Mouse (Mus musculus): ENCODE results near the gene Med27.
"Not testable (repeated sequence)": the region's sequence is repeated elsewhere in the genome, so short reads cannot be mapped to it uniquely, and the experiment has no call there.

The Med27 gene

DNA sequence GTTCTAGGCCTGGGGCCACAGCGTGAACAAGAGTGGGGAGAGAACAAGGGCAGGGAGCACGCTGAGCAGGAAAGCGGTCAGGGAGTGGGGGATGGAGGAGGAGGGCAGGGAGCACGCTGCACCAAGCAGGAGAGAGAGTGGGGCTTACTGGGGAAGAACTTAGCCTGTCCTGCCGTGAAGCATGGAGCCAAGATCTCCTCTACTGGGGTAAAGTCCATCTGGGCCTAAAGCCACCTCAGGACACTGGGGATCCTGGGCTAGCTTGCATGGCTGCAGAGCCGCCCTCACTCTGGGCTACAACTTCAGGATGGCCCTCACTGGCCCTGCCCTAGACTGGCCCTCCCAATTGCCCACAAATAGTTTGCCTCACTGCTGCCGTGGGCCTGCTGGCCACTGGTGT lies 174.9 kb downstream of the Med27 start:
- no peak for DNase-seq (ENCODE audit: low spot score)

DNA sequence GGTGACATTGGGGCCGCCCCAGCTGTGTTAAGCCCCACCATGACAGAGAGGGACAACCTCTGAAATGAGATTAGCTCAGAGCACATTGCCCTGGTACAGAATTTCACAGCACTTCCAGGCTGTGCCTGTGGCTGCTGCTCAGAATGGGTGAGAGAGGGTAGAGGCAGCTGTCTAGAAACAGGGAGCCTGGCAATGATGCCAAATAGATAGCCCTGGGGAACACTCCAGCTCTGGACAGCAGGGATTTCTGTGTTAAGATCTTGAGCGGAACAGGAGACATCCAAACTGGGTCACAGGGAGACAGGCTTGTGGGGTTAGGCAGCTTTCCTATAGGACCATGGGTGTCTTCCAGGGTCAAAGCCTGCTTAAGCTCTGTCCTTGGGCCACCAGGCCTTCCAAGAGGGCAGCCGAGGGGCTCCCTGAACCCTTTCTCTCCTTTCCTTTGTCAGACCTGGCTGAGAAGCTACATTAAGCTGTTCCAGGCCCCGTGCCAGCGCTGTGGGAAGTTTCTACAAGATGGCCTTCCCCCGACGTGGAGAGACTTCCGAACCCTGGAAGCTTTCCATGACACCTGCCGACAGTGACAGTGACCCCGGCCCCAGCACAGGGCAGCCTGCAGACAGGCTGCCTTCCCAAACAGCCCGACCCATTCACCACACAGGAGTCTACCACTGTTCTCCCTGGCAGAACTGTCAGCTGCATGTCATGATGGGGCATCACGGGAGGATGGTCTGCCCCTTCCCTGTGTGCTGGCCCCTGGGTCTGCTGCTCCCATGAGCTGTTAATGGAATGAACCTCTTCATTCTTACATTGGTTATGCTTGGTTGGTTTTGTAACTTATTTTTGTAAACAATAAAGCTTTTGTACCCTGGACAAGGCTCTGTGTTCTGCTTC lies 177.5 kb downstream of the Med27 start:
- DNase-seq (ENCODE audit: low spot score) = no peak

DNA sequence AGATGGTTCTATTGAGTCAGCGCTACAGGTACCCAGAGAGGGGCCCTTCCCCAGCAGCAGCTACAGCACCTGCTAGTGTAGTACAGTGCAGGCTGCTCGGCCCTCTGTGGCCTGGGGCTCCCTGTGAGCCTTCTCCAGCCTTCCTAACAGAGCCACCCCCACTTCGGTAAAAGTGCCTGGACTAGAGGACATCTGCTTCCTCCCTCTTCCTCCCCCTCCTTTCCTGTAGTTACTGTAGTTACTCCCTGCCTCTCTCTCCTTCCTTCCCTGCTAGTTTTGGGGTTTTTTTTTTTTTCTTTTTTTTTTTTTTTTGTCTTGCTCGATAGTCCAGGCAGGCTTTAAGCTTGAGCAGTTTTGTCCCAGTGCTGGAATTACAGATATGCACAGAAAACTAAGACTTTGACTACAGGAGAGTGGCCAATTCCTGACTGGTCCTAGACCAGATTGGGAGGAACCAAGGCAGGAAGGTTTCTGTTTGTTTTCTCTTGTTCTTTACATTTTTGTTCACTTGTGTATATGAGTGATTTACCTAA lies 178.7 kb downstream of the Med27 start:
- DNase-seq (ENCODE audit: low spot score) = no peak

DNA sequence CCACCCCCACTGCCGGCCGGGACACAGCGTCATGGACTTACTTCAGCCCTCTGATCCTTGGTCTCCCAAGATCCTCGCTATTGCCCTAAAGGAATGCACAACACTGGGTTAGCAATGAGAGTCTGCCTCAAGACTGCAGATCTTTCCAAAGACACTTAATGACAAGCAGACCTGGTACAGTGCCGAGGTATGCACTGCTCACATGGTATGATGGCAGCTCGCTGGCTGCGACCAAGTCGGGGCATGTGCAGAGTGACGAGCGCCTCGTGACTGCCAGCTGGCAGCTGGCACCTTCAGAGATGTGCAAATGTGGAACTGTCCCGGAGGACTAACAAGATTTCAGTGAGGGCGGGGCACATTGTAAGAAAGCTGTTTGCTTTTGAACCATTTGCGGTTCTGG lies 179.6 kb downstream of the Med27 start:
- DNase-seq (ENCODE audit: low spot score) = no peak

DNA sequence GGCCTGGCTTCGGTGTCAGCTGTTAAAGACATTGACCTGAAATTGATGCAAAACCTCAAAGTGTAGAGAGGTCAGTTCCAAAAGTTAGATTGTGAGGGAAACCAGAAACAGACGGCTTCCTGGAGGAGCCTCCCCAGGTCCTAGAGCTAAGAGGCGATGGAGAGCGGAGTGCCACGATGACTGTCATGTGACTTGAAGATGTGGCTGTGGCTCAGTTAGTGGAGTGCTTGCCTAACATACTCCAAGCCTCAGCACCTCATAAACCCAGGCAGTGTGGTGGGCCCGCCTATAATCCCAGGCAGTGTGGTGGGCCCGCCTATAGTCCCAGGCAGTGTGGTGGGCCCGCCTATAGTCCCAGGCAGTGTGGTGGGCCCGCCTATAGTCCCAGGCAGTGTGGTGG lies 180.9 kb downstream of the Med27 start:
- DNase-seq (ENCODE audit: low spot score) = not testable (repeated sequence)

DNA sequence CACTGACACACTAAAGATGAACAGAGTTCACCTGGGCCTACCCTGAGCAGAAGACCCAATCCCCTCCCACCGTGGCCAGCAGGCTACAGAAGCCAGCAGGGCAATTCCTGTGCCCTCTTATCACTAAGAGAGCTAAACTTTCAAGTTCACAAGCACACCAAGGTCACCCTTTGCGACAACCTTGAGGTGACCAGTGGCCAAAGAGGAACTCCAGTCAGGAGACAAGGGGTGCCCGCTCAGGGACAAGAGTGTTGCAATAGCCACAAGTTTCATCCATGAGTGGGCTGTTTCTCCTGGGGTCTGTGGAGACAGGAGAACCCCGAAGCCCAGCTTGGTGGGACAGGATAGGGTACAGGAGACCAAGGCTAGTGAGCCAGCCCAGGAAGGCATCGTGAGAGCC lies 182.2 kb downstream of the Med27 start:
- DNase-seq (ENCODE audit: low spot score) = no peak

DNA sequence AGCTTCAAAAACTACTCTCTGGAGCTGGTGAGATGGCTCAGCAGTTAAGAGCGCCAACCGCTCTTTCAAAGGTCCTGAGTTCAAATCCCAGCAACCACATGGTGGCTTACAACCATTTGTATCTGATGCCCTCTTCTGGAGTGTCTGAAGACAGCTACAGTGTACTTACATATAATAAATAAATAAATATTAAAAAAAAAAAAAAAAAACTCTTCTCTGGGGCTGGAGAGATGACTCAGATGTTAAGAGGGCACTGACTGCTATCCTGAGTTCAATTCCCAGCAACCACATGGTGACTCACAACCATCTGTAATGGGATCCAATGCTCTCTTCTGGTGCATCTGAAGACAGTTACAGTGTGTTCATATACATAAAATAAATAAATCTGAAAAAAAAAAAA lies 183.2 kb downstream of the Med27 start:
- DNase-seq (ENCODE audit: low spot score) = not testable (repeated sequence)

DNA sequence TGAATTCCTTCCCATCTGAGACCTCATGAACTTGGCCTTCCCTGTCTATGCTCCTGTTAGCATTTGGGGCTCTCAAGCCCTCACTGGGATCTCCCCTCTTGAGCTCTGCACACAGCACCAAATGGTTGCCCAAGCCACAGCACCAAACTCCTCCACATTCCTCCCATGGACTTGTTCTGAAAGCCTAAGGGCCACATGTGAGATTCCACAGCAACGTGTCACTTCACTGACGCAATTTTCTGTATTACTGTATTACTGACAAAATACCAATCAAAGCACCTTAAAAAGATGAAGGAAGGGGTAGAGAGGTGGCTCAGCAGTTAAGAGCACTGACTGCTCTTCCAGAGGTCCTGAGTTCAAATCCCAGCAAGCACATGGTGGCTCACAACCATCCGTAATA lies 185.6 kb downstream of the Med27 start:
- DNase-seq (ENCODE audit: low spot score) = no peak

DNA sequence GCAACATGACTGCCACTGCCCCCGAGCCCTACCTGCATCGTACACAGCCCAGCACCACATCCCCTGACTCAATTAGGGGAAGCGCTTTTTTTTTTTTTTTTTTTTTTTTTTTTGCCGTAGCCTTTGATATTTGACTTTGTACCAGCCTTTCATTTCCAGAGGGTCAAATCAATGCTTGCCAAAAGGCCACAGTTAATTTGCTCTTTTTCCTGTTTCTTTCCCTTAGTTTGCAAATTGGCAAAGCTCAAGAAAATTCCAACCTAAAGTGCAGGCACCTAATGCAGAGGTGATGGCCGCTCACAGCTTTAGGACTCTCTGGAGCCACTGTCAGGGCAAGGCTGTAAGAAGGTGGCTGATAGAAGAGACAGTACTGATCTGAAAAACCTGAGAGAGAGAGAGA lies 186.3 kb downstream of the Med27 start:
- no peak for DNase-seq (ENCODE audit: low spot score)

DNA sequence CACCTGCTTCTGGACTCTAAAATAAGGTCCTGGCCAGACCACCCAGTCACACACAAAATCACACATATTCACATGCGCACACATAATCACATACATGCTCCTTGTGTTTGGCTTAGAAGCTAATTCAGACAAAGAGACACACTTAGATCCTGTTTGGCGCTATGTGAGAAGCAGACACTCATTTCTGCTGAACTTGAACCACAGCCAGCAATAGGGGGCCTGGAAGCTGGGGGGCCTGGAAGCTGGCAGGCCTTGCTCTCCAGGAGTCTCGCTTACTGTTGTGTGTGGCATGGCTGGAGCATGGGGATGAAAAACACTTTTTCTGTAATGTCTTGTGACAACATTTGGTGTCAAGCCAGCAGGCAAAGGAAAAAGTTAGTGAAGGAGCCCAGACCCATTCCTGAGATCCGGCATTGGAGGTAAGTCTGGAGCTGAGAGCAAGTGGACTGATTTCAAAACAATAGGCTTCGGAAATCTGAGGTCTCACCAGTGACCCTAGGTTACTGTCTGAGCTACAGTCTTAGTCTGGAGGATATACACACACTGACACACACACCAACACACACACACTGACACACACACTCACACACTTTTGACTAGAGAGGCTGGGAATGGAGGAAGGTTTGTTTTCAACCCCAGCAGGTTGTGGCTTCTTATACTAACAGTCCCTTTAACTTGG lies 189.1 kb downstream of the Med27 start:
- DNase-seq (ENCODE audit: low spot score) = no peak

DNA sequence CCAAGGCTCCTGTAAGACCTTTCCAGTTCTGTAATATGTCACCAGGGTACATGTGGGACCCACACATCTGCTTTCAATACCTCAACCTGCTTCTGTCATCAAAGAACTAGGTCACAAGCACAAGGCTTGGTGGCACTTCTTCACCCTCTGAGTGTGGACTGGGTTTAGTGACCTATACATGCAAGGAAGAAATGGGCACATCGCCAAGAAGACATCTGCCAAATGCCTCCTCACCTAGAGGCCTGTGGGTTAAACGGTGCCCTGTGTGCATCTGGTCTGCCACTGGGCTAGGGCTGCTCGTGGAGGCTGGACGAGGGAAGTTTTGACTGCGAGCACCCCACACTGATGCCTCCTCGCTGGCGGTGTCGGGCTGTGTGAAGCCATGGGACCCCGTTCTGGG lies 189.9 kb downstream of the Med27 start:
- no peak for DNase-seq (ENCODE audit: low spot score)

DNA sequence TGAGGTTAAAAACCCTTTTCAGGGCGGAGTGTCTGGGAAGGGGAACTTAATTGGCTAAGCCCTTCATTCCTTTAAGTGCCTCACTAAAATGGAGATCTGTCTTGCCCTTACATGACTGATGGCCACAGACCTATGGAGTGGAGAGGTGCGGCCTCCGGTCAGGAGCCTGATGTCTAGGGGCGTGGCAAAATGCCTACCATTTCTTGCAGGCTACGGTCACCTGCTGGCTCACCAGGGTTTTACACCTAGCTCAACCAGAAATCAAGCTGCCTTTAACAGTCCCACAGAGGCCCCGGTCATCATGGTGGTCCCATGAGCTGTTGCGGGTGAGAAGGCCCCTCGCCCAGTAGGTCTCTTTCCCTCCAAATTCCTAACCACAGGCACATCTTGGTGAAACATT lies 190.7 kb downstream of the Med27 start:
- DNase-seq (ENCODE audit: low spot score) = no peak

DNA sequence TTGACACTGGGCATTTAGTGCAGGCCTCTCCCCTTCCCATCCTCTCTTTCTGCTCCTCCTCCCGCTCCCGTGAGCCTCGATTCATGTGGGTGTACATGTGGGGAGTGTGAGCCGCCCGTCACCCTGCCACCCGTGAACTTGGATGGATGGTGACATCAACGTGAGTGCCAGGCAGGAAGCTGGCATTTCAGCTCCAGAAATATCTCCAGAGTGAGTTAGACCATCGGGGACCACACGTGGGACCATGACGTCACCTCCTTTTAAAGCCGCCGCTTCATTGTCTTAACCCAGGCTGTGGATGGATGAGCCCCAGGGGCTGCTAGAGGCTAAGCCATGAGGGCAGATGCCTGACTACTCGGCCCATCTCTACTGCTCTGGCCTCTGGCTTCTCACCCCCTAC lies 195.4 kb downstream of the Med27 start:
- no peak for DNase-seq (ENCODE audit: low spot score)

DNA sequence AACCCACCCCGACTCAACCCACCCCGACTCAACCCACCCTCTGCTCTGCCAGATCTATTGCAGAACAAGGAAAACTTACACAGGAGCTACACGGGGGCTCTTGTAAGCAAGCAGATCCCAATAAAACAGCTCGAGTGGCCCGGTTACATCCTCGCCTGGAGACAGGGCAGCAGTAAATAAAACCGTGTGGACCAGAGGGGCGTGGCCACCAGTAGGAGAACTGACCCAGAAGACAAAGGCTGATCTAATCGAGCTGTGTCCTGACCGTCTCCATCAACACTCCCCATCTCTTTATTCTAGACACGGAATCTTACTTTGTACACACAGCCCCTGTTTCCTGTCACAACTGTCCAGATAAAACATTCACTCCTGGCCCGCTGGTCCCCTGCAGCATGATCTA lies 200.0 kb downstream of the Med27 start:
- DNase-seq (ENCODE audit: low spot score) = peak; percentile 42

DNA sequence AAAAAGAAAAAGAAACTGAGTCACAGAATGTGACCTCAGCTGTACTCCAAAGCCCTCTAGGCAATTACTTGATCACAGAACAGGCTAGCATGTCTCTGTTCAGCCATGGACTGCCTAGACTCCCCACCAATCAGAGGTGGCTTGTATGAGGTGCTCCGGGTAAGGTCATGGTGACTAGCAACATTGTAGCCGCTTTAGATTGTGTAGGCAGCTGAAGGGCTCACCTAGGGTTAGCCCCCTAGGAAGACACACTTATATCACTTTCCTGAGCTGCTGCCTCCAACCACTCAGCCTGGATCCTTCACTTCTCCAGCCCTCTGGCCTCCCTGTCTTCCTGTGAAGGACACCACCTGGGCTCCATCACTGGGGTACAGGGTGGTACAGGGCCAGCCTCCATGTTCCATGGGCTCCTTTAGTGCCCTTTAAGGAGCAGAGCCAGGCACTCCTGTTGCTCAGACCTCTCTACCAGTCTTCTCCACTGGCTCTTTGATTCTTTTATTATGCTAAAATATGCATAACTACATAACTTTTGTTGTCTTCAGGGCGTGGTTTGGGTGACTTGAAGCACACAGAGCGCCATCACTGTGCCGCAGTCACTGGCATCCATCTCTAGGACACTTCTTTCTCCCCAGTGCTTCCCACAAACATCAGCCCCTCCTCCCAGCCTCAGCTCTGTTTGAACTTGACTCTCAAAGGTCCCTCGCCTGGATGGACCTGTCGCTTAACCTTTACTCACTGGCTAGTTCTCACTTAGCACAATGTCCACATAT lies 205.4 kb downstream of the Med27 start:
- DNase-seq (ENCODE audit: low spot score) = no peak

DNA sequence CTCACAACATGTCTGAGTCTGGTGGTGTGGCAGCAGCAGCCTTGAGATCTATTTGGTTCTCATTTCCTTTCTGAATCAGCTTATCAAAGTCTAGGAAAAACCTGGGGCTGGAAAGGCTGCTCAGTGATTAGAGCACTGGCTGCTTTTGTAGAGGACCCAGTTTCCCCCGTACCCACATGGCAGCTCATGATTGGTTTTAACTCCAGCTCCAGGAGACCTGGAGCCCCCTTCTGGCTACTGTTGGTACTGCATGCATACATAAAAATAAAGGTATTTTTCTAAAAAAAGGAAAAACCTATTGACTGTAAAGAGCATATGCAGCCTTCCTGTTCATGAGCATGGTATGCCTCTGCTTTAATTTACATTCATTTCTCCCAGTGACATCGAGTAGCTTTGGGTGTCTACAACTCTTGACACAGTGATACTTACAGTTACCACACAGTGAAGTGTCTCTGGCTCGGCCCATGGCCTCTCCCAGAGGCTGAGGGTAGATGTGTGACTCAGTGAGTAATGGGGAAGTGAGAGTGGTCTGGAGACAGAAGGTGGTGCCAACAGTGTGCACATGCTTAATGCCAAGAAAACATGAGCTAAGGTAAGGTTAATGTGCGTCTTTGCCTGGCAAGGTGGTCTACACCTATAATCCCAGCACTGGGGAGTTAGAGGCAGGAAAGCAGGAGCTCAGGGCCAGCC lies 207.5 kb downstream of the Med27 start:
- peak; percentile 71 for DNase-seq (ENCODE audit: low spot score)

DNA sequence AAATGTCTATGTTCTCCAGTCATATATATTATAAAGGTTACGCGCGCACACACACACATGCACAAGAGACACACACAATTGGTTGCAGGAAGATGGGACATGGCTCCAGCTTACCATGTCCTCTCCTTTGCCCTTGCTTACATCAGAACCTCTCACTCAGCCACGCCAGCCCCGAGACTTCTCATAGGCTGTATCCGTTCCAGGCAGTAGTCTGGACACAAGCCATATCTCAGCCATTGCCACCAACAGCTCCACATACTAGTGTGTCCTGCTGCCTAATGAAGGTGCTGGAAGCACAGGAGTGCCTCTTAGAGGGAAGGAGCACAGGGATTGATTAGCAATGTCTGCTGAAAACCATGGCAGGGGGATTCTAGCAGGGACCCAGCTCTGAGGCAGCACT lies 211.9 kb downstream of the Med27 start:
- DNase-seq (ENCODE audit: low spot score) = no peak

DNA sequence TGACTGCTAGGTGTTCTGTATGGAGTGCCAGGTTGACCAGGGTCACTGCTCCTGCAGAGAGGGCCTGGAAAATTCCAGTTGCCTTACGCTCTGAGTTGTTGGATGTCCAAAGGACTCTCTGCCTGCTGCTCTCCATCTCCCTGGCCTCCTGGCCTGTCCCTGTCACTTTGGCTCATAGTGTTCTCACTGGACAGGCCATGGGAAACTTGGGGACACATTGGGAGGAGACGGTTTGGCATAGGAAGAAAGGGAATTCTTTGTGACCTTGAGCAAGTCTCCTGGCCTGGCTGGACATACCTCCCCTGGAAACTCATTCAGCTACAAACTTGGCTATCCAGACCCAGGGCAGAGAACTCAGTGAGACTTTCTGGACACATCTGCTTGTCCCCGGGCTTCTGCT lies 213.3 kb downstream of the Med27 start:
- no peak for DNase-seq (ENCODE audit: low spot score)

DNA sequence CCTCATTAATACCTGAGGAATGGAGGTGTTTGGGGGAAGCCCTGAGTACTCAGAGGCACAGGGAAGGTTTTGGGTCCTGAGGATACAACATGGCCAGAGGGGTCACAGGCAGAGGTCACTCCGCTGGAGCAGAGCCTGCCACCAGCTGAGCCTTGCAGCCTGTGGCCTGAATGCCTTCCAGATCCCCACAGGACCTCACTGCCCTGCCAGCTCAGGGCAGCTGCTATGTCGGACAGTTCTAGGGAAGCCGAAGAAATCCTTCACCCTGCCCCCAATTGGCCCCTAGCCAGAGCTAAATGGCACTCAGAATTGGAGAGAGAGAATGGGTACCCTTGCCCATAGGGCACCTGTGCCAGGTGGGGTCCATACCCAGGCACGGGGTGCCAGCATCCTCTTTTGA lies 214.8 kb downstream of the Med27 start:
- no peak for DNase-seq (ENCODE audit: low spot score)

DNA sequence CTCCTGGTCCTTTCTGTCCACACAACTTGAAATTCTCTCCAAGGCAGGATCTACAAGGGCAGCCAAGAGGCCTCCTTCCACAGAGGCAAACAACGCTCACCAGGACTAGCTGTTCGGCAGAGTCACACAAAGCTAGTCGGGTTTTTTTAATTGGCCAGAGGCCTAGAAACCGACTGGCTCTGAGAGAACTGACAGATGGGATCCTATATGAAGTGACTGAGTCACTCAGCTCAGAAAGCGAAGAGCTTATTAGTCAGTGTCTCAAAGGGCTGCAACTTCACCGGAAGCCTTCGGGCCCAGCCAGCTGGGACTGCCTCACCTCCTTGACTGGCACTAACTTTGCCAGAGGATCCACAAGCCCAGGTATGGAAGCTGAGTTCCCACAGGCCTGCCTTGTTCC lies 217.4 kb downstream of the Med27 start:
- no peak for DNase-seq (ENCODE audit: low spot score)

DNA sequence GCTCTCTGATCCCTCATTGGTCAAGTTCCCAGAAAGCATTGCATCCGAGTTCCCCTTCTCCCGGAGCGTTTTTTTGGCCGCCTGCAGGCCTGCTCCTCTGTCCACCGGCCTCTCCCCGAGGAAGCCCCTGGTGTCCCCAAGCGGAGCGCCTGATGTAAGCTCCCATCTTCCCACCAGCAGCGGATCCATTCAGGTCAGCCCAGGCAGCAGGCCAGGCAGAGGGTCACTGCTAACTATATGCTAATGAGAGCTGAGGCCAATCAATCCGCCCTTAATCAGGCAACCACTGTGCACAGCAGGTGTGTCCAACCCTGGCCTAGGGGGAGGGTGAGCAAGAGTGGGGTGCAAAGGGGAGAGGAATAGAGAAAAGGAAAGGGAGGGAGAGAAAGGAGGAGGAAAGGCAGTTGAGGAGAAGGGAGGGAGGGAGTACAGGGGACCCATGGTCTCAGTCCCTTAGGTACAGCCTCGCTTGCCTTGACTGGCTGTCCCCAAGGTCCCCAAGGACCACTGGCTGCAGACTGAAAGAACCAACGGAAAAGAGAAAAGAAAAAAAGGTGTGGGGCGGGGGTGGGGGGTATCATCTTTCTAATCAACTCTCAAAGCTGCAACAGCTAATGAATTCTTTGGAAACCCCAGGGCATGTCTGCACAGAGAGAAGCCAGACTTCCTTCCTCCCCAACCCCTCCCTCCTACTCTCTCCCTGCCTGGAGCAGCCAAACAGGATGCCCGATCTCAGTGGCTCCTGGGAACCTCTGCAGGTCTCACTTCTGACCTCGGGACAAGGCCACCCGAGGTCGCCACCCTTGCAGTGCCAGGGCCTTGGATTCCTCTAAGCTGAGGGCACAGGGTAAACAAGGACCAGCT lies 219.2 kb downstream of the Med27 start:
- DNase-seq (ENCODE audit: low spot score) = peak; percentile 51

Data from embryo, embryonic 10.5 days (tissue).